Mouse (Mus musculus): ENCODE results near the gene Gm45717.

Gm45717 gene

DNA sequence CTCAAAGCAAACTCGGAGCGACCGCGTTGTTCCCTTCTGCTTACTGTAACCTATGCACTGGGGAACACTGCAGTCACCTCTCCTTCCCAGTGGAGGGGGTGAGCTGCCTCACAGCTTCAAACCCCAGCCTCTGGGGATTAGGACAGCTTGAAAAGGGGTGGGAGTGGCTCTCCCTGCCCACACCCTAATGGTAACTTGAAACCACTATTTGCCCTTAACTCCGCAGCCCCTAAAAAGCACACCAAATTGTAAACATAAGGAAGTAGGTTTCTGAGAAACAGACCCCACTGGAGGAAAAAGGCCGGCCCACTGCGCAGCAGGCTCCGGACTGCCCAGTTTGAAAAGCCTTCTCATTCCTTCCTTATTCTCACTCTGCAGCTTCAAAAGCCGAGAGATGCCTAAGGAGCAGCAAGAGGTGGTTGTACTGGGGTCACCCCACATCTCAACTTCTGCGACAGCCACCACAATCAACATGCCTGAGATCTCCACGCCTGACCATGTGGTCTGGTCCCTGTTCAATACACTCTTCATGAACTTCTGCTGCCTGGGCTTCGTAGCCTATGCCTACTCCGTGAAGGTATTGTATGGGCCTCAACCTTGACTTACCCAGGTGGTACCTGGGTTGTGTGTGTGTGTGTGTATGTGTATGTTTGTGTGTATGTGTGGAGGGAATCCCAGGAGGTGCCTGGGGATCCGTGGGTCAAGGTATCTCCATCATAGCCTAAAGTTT is 12.3 kb upstream of the Gm45717 start:
- DNase-seq, result no peak

DNA sequence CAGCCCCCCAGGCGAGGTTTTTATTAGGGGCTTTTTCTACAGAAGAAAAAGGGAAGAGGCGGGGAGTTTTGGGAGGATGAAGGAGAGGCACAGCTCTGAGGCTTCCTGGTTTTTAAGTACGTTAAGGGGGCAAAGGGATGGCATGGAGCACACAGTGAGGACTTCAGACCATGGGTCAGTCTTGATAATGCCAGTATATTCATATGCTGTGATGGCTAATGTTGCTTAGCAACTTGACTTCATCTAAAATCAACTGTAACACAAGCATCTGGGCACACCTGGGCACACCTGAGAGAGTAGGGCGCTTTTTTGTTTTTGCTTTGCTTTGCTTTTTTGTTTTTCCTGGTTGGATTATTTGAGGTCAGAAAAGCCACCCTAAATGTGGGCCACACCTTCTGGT is 11.2 kb upstream of the Gm45717 start, which contains the start of gene Ifitm1:
TSS of gene Ifitm1 (plus strand) at position 301 of the 400 bp plus-strand sequence.
- DNase-seq, result no peak

DNA sequence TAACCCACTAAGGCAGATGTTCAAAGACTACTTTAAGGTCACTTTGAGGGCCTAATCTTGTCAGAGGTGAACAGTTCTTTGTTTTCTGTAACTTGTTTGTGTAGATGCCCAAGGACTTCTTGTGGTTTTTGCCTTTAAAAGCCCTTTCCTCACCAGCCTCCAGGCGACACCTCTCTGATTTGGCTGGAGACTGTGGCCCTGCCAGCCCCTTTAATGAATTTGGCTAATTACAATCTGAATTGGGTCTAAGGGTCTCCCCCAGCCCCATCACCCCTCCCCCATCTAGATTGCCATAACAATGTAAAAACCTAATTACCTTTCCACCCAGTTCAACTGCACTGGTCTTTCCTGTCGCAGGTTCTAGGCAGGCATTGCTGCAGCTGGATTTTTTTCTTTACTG is 7.0 kb upstream of the Gm45717 start:
- DNase-seq, result no peak

DNA sequence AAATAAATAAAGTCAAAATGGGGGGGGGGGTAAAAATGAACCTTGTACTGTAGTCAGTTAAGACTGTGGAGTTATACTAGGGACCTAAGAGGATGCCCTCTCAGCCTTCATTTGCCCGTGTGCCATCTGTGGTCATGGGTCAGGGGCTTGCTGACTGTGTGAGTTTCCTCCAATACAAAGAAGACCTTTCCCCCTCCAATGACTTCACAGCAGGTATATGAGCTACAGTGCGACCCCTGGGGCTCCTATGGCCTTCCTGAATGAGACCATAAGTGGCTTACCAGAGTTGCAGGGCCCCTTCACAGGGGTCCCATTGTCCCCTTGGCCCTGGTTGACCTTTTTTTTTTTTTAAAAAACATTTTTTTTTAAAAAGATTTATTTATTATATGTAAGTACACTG is 5.7 kb upstream of the Gm45717 start:
- no peak for DNase-seq

DNA sequence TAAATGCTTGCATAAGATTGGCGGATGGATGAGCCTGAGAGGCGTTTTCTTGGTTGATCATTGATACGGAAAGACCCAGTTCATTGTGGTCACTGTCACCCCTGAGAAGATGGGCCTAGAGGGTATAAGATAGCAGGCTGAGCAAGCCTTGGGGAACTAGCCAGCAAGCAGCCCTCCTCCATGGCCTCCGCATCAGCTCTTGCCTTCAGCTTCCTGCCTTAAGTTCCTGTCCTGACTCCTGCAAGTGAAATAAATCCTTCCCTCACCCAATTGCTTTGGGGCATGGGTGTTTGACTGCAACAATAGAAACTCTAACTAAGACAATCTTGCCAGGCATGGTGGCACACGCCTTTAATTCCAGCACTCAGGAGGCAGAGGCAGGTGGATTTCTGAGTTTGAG is 4.3 kb upstream of the Gm45717 start:
- DNase-seq, result no peak

DNA sequence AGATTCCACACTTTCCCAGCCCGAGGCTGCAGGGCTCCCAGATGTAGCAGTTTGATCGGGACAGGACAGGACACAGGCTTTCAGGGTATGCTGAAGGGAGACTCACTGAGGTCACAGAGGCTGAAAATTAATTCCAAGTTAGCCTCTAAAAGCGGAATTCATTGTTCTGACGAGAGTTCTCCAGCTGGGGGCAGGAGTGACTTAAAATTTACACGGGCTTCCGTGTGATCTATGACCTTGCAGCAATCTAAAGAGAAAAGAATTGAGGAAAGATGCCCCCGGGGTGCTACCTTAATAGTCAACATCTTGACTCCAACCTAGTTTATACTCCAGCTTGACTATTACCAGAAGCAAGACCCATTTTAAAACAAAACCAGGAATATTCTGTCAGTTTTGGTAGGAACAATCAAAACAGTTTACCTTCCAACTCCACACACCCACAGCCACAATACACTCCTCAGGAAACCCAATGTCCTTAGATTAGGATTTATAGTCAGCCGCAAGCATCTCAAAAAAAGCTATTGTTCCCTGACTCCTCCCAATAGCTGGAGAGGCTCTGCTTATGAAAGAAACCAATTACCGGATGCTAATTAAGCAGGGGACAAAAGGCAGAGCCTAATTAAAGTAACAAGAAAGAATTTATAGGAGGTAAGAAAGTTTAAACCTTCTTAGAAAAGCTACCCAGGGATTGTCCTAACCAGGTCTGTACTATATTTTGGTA is 3.6 kb upstream of the Gm45717 start:
- DNase-seq, result peak in 1 of 2 experiments; percentile 80

DNA sequence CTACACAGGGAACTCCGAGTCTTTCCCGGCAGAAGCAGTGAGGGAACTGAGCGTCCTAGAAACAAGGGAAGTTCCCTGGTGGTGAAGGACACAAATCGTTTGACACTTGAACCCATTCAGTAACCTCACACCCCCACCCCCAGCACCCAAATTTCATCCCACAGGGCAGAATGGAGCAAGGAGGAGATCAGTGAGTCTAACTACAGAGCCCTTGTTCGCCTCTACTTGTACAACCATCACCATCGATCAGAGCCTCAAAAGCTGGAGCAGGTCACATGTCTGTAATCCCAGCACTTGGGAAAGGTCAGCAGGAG is 776 bp upstream of the Gm45717 start:
- DNase-seq, result no peak

DNA sequence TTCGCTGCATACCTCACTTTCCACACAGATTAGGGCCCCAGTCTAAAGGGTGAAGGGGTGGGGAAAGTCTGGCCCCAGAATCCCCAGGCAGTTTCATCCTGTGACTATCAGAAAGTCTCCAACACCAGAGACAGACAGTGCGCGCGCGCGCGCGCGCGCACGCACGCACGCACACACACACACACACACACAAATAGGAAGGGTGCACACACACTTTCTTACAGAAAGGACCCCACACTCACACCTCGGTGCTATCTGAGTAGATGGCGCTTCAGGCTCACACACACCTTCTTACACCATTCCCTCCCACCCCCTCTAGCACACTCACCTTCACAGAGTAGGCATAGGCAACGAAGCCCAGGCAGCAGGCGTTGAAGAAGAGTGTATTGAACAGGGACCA is 395 bp downstream of the Gm45717 start:
- DNase-seq, result no peak

DNA sequence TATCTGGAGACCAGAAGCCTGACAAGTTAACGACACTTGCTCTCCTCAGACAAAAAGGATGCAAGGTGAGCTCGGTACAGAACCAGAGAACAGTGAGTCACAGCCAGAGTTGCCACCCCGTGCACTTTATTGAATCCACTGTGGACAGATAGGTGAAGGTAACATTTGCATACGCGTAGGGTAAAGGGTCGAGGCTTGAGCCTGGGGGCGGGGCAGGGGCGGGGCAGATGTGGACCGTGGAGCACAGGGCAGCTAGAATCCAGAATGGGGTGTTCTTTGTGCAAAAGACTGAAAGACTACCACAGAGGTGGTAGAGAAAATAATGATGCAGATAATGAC is 1.0 kb downstream of the Gm45717 start:
- peak in 1 of 2 experiments; percentile 7 for DNase-seq

DNA sequence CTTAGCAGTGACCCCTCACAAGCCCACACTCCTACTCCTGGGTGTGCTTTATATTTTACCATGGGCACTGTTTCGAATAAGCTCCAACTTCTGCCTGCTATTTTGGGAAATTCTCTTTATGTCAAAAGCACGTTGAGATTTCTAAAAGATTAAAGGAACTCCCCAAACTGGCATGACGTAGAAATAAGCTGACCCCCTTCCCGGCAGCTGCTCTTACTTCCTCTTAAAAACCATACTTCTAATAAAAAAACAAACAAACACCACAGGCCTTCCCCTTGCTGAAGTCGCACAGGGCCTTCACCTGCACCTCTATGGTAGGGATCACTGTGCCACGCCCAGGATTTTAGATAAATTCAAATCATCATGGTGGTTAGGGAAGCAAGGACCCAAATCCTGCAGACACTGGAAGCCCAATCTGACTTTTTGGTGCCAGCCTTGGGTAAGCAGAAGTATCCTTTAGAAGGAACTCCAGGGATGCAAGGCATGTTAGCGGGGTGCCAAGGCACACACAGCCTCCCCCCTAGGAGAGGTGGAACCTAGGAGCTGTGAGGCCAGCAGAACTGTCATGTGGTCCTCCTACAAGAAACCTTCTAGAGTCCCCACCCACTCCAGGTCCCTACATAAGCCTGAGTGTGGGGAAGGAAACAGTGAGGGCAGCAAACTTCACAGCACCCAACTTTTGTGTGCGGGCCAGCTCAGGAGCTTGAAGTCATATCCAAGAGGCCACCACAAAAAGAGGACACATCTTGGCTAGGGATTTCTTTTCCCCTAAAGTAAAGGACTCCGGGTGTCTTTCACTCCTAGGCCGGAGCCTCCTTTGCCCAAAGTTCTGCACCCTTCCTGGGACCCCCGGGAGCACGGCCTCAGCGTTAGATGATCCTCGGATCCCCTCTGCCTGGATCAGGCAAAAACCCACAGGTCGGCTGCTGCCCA is 1.7 kb downstream of the Gm45717 start:
- peak in 1 of 2 experiments; percentile 8 for DNase-seq

DNA sequence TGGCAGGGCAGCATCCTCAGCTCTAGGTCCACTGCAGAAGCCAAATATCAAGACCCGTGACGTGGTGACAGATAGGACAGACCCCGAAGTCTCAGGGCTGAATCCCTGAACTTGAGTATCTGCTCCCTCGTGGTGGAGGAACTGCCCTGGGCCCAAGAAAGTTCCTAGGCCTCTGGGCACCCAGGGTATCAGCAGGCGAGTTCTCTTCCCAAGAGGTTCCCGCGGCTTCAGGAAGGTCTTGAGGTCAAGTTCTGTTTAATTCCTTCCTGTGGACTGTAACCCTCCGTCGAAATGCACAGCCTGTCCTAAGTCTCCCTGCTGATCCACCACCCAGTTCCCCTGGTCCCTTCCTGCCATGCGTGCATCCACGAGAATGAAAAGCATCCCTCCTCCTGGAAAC is 2.6 kb downstream of the Gm45717 start:
- no peak for DNase-seq

DNA sequence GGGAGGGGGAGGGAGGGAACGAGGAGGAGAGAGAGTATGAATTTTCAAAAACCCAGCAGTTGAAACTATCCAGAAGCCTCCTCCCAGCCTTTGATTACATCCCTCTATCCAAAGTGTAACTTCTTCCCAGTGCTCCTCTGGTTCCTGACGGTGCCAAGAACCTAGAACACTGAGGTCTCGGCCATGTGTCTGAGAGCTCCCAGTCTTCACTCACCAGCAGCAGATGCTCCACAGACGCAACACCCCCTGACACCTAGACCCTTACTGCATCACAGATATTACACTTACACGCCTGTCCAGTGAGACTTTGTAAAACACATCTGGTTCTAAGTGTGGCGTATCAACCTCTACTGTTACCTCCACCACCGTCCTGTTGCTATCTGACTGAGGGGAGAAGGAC is 3.3 kb downstream of the Gm45717 start:
- no peak for DNase-seq

DNA sequence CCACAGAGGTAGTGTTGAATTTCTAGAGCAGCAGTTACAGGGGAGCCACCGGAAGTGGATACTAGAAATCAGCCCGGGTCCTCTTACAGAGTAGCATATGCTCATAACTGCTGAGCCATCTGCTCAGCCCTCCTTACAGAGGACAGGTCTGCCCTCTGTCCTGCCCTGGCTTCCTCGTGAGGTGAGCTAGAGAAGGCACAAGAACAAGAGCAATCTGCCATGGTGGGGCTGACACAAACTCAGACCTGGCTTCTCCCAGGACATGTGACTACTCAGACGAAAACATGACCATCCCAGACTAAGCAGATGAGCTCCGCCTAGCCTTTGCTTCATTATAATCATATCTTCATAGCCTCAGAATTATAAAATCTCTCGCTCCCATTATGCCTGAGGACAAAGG is 4.0 kb downstream of the Gm45717 start:
- DNase-seq, result no peak

DNA sequence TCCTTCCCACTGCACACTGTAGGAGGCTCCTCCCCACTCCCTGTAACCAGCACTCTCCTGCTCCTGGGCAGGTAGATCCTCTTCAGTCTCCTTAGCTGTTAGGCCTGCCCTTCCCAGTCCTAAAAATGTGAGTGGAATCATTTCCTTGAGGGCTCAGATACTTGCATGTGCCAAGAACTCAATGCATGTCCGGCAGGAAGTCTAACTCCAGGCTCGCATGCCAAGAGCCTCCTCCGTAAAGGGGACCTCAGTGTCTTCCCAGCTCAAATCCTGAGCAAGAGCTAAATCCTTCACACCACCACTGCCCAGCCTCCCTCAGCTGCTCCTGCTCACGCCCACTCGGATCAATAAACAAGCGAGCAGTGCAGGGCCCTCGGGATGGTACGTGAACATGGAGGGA is 4.7 kb downstream of the Gm45717 start:
- no peak for DNase-seq

DNA sequence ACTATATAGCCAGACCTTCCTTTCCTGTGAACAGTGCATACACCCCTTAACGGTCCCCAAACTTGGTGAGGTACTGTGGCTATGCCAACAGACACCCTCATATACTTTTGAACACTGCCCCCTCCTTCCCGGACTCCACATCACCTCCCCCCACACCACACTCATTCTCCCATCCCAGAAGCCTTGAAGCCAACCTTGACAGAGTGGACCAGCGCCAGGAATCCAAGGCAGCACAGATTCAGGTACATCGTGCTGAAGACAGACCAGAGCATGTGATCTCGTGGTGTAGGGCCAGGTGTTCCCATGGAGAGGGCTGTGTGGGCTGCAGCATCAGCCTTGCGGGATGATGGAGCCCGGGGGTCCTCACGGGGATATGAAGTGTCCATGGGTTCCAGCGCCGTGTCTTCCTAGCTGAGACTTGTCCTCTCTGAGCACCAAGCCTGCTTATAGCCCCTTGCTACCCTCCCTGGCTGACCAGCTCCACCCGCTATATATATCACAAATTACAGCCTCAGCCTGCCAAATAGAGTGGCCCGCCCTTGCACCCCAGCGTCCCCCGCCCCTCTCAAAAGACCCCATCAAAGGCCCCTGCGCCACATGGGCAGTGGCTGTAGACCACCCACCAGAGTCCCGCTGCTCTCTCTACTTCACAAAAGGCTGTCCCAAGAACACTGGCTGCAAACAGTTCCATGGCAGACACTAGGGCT is 5.8 kb downstream of the Gm45717 start, which contains the start of gene Ifitm5:
TSS of gene Ifitm5 (minus strand) at position 468 of the 707 bp plus-strand sequence.
- no peak for DNase-seq

DNA sequence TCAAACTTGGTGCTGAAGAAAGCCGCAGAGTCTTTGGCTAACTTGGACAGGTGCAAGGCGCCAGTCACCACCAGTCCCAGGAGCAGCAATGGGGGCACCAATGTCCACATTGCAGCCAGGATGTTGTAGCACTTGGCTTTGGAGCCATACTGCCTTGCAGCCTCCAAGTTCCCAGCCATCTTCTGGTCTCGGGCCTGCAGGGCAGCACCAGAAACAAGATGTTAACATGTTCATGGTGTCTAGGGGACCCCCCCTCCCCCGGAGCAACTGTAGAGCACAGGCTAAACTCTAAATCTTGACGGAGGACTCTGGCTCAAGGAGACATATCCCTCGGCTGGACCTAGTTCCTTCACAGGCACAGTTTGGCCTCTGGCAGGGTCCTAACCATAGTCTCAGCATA is 6.5 kb downstream of the Gm45717 start:
- DNase-seq, result no peak

DNA sequence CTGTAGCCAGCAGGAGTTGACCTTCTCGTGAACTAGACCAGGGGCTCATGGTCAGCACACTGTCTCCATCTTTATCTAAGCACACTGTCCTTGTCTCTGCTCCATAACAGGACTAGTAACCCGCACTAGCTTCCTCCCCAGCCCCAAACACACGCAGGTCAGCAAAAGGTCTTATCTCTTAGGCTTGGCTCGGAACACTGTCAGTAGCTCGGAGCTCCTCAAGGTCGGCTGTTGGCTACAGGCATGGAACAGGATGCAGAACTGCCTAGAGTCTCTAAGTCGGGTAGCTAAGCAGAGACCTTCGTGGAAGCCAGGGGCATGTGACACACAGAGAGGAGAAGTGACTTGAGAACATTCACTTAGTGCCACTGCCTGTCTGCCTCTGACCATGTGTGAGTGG is 7.6 kb downstream of the Gm45717 start:
- no peak for DNase-seq

DNA sequence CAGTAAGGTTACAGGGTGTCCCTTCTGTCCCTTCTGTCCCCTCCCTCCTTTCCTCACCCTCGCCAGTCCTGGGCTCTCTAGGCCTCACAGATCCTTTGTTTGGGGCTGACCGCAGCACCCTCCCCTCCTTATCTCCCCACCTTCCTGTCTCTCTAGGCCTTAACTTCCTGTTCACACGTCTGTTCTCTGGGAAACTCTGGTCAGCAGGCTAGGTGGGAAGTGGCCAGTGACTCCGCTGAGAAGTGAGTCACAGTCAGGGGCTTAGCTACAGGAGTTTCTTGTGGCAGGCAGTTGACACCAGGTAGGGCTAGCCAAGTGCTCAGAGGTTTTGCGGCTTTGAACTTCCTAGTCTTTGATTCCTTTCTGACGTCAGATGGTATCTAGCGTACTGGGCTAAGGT is 8.8 kb downstream of the Gm45717 start:
- no peak for DNase-seq

DNA sequence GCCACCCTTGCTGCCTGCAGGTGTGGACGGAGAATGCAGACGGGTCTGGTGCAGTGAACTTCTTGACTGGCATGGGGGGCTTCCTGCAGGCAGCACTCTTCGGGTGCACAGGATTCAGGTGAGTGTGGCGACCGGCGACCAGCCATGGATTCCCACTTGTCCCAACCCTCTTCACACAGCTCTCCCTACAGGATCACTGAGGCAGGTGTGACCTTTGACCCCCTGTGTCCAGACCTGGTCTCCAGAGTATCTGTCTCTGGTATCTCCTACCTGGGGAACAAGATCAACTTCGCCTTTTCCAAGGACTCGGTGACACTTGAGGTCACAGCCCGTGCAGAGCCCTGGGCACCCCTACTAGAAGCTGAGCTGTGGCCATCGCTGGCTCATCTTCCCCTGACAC is 9.4 kb downstream of the Gm45717 start:
- DNase-seq, result no peak

DNA sequence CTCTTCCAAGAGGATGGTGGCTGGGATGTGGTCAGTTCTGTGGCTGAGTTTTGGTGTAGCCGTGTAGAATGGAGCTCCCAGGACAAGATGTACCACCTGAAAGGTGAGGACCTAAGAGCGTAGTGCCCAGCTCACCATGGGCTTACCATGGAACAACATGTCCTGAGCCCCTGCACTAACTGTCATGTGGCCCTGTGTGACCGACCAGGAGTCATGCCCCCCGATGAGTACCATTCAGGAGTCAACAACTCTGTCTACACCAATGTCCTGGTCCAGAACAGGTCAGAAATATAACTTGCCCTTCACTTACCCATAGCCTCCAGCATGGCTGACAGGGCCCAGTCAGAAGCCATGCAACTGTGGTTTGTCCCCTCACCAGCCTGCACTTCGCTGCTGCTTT is 10.5 kb downstream of the Gm45717 start:
- no peak for DNase-seq

DNA sequence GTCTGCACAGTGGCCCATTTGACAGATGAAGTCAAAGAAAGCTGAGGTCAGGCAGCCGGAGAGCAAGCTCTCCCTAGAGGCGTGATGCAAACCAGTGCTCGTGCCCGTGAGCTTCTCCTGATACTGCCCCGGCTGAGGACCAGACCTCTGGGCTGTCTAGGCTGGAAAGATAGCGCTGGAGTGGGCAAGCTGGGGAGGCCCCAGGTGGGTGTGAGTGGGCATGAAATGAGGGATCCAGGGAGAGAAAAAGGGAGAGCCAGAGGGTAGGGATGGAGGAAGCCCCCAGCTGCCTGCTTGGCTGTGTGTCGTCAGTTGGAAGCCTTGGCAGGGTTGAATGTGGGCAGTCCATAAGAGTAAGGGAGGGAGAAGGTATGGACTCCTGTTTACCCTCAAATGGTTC is 11.5 kb downstream of the Gm45717 start:
- no peak for DNase-seq

DNA sequence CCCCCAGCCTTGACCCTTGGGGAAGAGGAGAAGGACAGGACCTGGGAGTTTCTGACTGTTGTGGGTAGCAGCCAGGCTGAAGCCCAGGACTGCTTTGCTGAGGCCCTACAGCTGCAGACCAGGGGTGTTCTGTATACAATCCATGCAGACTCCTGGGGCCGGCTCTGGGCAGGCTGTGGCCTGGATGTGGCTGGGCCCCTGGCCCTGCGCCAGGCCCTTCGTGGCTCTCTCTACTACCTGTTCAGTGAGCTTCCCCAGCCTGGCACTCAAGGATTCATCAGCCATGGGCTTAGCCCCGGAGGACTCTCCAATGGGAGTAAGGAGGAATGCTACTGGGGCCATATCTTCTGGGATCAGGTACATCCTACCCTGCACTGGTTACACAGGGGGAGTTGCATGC is 12.4 kb downstream of the Gm45717 start:
- no peak for DNase-seq

DNA sequence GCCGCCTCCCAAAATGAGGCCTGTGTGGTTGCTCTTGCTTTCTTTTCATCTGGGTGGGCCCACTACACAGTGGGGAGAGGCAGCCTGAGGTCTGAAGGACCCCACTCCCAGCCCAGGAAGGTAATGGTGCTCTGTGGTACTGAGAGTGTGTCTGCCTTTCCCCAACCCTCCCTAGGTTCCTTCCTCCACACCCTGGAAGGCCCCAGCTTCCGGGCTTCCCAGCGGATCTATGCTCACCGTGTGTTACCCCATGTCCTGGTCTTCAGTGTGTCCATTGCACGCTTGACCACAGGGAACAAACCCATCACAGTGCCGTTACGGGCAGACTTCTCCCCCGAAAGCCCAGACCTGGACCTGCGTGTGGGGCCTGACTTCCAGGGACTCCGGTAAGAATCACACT is 12.9 kb downstream of the Gm45717 start:
- no peak for DNase-seq
